Mouse (Mus musculus): ENCODE results near the gene Ccdc85b. TPM values are rescaled to one million over a fixed set of nuclear protein-coding genes. Genes with fewer than 3 reads are reported as not detected.

The Ccdc85b gene
- total RNA-seq, 2 experiments from 2014 or later: 0.80 to 1.7 TPM

DNA sequence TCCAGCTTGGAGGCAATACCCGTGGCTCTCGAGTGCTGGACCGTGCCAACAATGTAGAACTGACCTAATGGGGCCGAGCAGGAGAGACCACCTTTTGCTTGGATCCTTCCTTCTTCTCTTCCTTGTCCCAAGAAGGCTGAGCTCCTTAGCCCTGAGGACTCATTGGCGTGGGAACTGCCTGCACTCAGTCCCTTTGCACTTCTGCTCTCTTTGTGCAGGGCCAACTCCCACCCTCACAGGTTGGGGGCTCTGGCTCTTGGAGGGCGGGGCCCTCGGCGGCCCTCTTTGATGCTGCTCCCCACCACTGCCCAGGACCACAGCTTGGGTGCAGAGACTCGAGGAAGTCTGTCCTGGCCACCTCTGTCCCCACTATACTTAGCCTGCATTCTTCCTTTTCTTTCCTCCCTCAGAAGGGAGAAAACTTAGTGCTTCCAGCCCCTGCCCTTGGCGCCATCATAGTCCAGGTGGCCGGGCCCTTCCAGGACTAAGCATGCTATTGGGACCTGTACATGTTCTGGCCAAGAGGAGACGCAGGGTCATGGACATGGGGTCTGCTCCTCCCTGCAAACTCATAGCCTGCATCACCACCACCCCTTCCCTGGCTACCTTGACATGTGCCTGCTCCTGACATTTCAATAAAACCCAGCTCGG, 30.9 kb downstream of the Ccdc85b start:
- ATAC-seq (ENCODE audit: poor library complexity, severe bottlenecking): no peak

DNA sequence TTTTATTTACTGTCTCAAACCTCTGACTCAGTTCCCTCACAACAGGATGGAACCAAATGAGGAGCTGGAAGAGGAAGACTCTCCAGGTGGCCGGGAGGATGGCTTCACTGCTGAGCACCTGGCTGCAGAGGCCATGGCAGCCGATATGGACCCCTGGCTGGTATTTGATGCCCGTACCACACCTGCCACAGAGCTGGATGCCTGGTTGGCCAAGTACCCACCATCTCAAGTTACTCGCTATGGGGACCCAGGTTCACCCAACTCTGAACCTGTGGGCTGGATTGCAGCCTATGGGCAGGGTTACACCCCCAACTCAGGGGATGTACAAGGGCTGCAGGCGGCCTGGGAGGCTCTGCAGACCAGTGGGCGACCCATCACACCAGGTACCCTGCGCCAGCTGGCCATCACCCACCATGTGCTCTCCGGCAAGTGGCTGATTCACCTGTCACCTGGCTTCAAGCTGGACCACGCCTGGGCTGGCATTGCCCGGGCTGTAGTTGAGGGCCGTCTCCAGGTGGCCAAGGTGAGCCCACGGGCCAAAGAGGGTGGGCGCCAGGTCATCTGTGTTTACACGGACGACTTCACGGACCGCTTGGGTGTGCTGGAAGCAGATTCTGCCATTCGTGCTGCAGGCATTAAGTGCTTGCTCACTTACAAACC, 31.7 kb downstream of the Ccdc85b start:
- no peak for ATAC-seq (ENCODE audit: poor library complexity, severe bottlenecking)

DNA sequence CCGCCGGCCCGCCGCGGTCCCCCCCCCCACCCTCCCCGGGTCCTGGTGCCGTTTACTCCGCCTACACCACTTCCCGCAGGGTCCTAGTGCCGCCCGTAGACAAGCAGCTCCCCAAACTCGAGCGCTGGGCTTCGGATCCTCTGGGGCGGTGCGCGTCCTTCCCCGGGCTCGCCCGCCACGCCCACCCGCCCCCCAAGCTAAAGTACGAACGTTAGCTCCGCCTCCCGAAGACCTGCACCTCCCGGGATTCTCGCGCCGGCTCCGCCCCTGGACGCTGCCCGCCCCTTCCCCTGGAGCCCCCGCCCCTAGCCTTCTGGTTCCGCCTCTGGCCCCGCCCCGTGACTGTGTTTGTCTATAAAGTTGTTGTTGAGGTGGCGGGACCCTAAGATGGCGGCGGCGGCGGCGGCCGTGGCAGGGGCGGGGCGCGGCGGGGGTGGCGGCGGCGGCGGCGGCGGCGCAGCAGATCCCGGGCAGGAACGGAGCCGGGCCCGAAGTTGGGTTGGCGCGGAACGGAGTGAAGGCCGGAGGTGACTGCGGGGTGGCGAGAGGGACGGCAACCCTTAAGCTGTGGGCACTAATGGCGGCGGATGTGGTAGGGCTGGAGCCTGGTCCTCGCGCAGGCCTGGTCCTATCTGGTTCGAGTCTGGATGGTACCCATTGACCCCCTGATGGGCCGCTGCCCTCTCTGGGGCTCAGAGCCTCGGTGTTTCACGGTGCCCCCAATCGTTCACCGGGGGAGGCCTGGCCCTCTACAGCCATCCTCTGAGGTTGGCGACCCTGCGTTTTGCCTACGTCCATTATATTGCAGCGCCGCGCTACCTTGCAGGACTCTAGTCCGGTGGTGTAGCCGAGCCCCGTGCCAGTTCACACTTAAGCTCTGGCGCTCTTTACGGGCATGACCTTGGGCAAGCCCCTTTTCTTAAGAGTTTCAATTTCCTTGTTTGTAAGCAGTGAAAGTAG, 32.6 kb downstream of the Ccdc85b start, which contains the start of the genes Drap1 and AI837181:
Gene Drap1, minus strand, starts transcription at position 198 of the 960 bp plus-strand sequence.
Gene AI837181, plus strand, starts transcription at position 363 of the 960 bp plus-strand sequence.
- ATAC-seq (ENCODE audit: poor library complexity, severe bottlenecking): peak; percentile 95

DNA sequence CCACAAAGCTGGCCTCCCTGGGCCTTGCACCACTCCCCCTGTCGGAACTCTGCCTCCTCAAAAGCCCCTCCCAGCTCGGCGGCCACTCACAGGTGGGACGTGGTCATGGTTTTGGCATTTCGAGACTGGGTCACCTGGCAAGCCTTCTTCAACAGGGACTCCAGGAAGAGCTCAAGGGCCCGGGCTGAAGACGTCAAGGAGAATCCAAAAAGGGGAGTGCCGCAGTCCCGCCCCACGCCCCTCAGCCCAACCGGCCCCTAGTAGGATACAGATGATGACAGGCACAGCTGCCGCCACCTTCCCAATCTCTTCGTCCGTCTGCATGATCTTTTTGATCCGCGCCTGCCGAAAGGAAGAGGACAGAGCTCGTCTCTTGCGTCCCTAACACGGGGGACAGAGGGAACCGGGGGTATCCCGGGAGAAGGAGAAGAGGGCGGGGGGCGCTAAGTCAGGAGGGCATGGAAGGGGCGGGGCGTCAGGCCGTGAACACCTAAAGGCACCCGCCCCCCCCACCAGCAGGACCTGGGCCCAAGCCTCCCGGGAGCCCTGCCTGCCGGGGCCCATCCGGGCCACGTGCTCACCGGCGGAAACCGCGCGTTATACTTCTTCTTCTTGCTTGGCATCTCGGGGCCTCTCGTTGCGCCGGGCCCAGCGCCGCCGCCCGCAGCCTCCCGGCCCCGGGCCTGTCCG, 33.5 kb downstream of the Ccdc85b start:
- peak; percentile 30 for ATAC-seq (ENCODE audit: poor library complexity, severe bottlenecking)

DNA sequence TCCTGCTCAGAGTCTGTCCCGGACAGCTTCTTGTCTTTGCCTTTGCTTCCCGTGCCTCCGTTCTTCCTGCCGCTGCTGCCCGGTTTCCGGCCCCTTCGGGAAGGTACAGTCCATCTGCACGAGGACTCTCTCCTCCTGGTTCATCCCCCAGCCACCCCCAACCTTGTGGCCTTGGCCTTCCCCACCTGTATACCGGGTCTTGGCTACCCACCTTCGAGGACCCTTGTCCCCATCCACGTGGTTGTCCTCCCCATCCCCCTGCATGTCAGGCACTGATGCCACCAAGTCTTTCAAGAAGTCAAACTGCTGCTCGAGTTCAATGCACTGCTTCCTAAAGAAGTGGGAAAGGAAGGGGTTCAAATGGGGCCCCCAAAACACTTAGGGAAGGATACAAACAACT, 34.1 kb downstream of the Ccdc85b start:
- no peak for ATAC-seq (ENCODE audit: poor library complexity, severe bottlenecking)

DNA sequence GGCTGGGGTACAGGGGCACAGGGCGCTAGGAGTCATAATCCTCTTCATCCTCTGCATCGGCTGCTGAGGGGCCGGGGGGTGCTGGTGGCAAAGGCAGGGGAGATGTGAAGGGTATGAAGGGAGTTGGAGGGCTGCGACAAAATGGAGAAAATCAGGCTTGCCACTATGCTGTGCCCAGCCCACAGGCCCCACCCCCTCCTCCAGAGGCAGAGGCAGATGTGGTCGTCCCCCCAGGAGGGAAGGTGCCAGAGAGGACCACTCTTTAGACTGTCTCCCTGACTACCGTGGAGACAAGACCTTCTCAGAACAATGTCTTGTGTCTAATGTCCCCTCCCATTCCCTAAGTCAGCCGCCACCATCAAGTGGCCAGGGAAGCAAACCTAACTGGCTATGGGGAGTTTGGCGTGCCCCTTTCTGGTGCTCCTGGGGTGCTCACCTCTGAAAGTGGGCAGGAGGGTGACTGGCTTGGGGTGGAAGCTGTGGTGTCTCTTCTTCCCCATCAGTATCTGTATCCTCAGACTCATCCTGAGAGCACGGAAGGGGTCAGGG, 34.7 kb downstream of the Ccdc85b start:
- ATAC-seq (ENCODE audit: poor library complexity, severe bottlenecking): no peak

DNA sequence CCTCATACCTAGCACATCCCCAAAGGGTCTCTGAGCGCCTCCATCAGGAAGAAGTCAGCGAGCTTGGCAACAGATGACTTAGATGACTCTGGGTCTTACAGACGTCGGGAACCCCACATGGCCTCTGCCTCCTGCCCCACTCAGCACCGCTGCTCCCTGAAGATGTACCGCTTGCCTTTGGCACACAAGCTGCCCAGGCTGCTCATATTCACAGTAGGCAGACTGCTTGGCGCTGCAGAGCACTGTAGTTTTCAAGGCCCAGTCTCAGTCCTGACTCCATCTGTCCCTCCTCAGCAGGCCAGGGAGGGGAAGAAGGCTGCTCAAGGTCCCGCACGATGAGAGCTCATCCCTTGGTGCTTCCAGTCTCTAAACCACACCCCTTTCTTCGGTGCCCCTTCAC, 35.4 kb downstream of the Ccdc85b start:
- no peak for ATAC-seq (ENCODE audit: poor library complexity, severe bottlenecking)

DNA sequence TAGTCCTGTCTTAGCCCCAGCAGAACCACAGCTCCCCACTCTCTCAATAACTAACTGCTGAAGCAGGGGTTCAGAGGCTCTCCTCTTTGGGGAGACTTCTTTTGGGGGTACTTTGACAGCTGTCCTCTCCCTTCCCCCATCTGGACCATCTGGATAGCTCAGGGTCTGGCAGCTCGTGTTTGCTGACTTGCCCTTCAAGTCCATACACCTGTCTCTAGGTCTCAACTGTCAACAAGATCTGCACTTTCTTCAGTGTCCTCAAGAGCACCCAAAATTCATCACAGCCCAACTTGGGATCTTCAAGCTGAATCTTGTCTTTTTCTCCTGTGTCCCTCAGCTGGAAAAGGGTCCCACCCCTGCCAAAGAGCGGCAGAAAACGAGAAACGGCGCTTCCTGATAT, 35.9 kb downstream of the Ccdc85b start:
- ATAC-seq (ENCODE audit: poor library complexity, severe bottlenecking): no peak

DNA sequence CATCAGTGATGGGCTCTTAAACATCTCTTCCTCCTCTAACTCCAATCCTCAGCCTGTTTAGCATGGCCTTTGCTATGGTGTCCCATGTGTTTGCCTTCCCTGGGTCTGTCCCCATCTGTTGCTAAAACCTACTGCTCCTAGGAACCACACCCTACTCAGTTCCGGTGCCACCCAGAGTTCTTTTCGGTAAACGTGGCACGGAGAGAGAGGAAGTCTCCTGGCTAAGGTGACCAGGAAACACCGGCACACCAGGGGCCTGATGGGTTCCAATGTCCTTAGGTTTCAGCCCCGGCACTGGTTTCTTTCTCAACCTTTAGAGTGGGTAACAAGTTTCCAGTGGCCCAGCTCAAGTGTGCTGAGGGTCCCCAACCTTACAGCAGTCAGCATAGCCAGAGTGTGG, 37.1 kb downstream of the Ccdc85b start:
- ATAC-seq (ENCODE audit: poor library complexity, severe bottlenecking): no peak

DNA sequence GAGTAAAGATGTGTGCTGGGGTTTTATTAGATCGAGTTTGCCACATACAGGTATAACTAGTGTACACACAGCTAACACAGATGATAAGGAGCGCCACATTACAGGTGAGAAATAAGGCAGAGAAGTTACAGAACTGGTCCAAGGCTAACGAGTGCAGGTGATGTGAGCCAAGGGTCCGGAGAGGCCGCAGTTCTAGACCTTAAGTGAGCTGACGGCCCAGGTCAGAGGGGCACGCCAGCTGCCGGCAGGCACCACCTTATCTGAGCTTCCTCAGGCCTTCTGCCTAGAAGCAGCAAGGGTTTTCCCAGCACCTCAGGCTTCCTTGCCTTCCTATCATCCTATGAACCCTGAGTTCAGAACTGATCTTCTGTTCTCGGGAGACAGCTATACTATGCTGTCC, 38.1 kb downstream of the Ccdc85b start:
- ATAC-seq (ENCODE audit: poor library complexity, severe bottlenecking): no peak

DNA sequence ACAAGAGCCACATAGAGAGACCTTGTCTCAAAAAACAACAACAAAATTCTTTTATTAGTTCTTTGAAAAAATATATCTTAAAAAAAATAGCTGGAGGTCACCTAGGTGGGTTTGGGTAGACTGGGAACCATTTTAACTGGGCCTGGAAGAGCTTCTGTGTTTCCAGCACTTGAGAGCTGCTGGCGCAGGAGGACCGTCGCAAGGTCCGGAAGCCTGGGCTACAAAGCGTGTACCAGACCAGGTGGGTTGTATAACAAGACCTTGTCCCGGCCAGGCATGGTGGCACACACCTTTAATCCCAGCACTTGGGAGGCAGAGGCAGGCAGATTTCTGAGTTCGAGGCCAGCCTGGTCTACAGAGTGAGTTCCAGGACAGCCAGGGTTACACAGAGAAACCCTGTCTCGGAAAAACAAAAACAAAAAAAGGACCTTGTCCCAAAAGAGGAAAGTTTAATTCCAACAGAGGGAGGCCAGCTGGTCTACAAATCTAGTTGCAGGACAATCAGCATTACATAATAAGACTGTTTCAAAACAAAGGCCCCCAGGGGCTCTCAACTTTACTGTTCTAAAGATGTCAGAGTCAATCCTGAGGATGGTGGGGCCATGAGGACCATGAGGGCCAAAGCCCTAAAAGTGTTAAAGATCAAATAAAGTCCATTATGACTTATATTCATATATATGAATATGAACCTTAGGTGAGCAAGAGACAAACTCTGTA, 38.8 kb downstream of the Ccdc85b start:
- no peak for ATAC-seq (ENCODE audit: poor library complexity, severe bottlenecking)

DNA sequence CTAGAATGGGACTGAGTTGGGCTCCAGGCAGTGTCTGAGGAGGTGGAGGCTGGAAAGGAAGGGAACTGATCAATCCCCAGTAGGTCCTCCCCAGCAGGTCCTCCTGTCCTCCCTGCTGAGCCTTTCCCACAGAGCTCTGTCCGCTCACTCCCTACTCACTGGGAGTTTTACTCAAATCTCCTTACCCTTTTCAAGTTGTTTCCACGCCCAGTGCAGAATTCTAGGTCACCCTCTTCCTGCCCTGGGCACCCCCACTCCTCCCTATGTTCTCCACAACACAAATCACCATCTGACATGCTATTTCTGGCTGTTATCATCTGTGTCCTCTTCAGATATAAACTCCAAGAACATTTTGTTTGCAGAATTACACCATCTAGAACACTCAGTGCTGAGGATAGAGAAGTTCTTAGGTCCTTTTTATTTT, 43.1 kb downstream of the Ccdc85b start:
- no peak for ATAC-seq (ENCODE audit: poor library complexity, severe bottlenecking)

DNA sequence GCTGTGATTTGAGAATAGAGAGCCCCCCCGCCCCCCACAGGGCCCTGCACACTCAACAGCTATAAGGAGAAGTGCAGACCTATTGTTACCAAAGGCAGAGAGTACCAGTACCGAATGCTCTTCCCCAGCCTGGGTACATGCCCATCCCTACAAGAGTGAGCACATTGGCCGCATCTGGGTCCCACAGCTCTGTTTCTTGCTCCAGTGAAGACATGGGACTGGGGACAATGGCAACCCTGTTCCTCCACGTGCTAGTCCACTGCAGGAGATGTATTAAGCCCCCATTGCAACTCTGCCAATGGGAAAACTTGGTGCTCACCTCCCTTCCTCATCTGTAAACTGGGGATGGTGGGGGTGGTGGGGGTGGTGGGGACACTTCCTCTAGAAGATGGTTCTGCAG, 43.9 kb downstream of the Ccdc85b start:
- ATAC-seq (ENCODE audit: poor library complexity, severe bottlenecking): no peak

DNA sequence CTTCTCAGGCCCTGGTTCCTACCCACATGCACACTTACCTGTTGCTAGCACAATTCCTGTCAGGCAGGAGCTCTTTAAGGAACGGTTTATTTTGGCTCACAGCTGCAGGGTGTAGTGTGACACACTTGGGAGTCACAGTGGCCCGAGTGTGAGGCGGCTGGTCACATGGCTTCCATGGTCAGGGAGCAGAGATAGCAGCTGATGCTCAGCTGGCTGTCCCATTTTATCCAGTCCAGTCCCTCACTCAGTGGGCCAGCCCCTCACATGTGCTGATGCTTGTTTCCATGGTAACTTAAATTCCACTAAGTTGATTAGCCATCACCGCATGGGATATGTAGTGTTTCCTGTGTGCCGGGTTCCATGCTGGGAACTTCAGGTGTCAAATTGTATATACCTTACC, 45.7 kb downstream of the Ccdc85b start:
- ATAC-seq (ENCODE audit: poor library complexity, severe bottlenecking): no peak

DNA sequence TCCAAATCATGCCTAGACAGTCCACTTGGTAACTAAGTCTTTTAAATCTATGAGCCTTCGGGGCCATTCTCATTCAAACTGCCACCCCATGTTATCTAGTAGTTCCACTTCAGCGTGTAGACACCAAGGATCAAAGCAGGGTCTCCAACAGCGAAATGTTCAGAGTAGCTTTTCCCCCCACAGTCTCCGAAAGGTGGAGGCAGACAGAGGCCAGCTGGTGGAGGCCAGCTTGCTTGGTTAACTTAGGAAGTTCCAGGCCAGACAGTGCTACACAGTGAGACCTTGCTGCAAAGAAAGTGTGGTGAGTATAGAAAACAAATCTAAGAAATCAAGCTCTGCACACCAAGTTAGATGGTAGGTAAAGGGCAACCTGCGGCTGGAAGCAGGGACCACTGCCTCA, 47.1 kb downstream of the Ccdc85b start:
- ATAC-seq (ENCODE audit: poor library complexity, severe bottlenecking): no peak

DNA sequence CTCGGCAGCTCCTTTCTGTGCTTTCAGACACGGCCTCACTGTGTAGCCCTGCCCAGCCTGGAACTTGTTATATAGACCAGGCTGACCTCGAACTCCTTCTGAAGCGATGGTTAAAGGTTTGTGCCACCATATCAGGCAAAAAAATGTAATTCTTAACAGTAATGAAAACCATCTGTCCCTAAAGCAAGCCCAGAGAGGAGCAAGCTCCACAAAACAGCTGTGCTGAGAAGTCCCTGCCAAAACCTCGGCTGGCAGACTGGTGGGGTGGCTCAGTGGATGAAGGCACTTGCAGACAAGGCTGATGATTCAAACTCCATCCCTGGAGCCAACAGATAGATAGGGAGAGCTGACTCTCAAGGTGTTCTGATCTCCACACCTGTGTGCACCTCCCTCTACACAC, 48.6 kb downstream of the Ccdc85b start:
- ATAC-seq (ENCODE audit: poor library complexity, severe bottlenecking): no peak

DNA sequence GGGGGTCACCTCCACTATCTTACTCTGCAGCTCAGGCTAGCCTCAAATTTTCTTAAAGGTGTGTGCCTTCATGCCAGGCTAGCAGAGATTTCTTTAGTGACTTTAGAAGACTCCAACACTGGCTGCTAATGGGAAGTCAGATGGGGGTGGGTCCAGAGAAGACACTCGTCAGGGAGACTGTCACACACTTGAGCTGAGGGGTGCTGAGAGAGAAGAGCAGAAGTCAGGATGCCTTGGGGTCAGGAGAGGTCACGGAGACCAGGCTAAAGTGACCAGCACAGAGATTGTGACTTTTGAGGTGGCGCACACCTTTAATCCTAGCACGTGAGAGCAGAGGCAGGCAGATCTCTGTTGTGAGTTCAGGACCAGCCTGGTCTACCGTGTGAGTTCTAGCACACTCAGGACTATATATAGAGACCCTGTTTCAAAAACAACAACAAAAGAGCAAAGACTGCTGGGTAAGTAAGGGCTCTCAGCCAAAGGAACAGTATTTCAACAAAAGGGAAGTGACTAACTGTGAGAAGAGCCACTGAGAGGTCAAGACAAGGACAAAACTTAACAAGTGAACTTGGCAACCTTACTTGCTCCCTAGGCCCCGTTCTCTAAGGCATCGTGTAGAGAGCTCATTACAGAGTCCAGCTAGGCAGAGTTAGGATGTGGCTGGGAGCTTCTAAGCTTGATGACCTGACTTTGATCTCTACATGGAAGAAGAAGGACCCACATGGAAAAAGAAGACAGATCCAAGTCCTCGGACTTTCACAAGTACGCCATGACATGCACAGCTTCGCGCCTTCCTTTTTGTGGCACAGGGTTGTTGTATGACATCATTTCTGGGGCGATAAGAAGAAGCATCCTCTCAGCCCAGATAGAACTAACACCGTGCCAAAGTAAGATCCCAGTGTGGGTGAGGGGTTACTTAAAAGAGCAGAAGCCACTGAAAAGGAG, 49.4 kb downstream of the Ccdc85b start:
- ATAC-seq (ENCODE audit: poor library complexity, severe bottlenecking): peak; percentile 58

DNA sequence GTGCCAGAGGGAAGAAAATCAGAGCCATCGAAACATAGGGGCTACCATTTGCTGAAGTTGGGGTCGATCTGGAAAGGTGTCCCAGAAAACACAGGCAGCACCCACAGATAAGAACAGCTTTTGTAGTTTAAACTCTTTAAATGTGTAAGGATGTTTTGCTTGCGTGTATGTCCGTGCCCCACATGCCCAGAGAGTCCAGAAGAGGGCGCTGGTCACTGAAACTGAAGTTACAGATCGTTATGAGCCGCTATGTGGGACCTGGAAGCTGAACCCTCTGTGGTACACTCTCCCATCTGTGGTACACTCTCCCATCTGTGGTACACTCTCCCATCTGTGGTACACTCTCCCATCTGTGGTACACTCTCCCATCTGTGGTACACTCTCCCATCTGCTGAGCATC, 50.6 kb downstream of the Ccdc85b start:
- ATAC-seq (ENCODE audit: poor library complexity, severe bottlenecking): peak; percentile 75

Measured in megakaryocyte, adult 5-6 weeks (primary cell).